Mouse (Mus musculus) layer of hippocampus, adult 9-11 months (tissue): ENCODE measurements at regions not wholly inside any gene's neighbourhood (a gene's known extent, or its start where the extent isn't known, plus 50 kb on each side); places are given as distances from the start of the nearest gene placed in this dataset.
"Not testable (repeated sequence)": the region's sequence is repeated elsewhere in the genome, so short reads cannot be mapped to it uniquely, and the experiment has no call there.

Experiments
- DNase-seq: peaks from one replicate; pipeline ENCODE4 v3.0.0; 2022

DNA sequence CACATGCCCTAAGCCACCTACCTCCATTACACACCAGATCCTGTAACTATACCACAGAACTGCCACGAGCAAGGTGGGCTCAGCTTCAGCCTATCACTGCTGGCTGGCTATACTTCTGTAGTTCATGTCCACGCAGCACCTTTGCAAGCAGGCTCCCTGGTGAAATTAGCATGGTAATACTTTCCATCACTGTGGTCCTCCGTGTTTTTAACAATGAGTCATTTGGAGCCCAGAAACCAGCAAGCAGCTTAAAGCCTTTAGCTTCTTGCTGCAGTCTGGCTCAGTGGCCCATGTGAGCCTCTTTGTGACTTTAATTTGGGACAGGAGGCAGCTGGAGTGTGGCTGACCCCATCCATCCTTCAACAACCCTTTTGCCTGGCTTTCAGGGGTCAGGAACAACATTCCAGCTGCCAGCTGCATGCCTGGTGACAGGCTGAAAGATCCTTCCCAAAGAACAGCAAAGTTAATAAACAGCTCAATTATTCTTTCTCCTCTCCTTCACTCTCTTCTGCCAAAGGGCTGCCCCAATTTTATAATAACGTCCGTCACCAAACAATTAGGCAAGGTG, 122.1 kb upstream of the Intu start:
- no peak for DNase-seq

DNA sequence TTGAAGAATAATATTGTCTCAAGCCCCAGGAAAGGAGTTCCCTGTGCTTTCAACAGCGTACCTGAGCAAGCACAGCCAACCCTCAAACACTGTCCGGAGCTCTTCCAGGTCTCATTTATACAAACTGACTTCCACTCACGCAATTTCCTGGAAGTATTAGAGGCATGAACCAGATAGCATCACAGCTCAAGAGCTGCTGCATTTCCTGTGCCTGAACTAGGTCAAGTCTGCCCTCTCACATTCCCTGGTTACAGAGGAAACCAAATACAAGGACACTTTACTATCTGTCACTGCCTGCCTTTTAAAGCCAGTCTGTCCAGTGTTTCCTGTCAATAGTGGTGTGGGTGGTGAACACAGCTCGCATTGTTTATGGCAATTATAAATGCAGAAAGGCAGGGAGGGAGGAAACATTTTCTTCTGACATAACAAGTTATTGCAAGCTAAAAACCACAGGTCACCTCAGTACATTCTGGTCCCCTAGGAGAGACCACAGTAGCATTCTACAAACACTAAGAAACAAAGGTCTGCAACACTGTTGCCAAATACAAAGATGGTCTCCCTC, 120.3 kb upstream of the Intu start:
- DNase-seq, result no peak

DNA sequence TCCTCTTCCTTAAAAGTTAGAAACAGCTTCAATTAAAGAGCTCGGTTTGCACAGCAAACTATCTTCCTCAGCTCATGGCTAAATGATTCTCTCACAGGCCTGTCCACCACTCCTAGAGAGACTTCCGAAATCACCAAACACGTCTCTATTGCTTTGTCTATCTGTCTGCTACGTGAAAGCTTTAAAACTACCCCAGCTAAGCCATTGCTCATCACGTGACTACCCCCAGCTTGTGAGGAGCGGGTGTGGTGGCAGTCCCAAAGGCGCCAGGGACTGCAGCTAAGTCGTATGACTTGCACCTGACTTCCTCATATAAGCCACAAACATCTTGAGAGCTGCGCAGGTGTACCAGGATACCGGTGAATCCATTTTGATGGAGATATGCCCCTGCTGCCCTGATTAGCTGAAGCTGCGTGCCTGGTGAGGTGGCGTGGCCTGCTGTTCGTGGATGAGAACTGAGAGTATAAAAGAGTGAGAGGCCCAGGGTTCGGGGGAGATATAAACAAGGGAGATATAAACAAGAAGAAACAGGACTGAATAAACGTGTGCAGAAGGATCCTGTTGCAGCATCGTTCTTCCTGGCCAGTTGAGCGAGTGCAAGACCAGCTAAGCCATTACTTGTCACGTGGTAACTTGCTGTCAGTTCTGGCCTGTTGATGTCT, 105.8 kb upstream of the Intu start:
- DNase-seq, result not testable (repeated sequence)

- DNase-seq, result no peak
Measured at GRCm38 (mm10) chr3:40426070-40426469, 105.0 kb upstream of the Intu start.

- no peak for DNase-seq
Measured at GRCm38 (mm10) chr3:40428021-40428420, 103.1 kb upstream of the Intu start.

- no peak for DNase-seq
Measured at GRCm38 (mm10) chr3:40438251-40438650, 92.8 kb upstream of the Intu start.

- DNase-seq, result no peak
Measured at GRCm38 (mm10) chr3:40441092-40442036, 89.7 kb upstream of the Intu start.

- DNase-seq, result peak; percentile 17
Measured at GRCm38 (mm10) chr3:40443788-40444595, 87.1 kb upstream of the Intu start.

DNA sequence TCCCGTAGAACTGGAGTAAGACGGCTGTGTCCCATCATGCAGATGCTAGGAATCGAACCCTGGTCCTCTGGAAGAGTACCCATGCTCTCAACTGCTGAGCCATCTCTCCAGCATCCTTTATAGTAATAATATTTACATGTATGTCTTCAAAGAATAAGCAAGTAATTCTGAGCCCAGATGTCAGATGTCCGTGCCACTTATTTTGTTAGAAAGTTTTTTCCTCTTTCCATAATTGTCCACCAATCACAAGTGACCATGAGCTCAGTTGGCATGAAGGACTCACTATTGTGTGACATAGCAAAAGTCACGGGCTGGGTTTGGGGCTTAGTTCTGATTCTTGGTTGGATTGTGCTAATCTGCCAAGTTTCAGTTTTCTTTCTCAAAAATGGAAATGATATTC, 78.1 kb upstream of the Intu start:
- no peak for DNase-seq

- no peak for DNase-seq
Measured at GRCm38 (mm10) chr3:40453552-40453951, 77.5 kb upstream of the Intu start.

DNA sequence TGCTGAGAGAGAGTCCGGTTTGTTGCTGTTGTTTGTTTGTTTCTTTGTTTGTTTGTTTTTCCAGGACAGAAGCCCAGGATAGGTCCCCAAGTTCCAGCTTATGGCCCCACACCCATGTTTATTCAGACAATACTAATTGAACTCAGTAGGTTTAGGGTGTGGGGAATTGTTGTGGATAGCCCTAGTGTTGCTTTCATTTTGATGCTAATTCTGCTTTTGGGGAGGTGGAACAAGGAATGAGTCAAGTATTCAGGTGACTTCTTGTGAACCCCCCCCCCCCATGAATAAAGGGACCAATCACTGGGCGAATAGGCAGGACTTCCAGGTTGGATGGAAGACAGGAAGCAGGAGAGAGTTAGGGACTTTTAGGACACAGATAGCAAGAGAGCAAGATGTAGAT, 75.0 kb upstream of the Intu start:
- DNase-seq, result no peak

DNA sequence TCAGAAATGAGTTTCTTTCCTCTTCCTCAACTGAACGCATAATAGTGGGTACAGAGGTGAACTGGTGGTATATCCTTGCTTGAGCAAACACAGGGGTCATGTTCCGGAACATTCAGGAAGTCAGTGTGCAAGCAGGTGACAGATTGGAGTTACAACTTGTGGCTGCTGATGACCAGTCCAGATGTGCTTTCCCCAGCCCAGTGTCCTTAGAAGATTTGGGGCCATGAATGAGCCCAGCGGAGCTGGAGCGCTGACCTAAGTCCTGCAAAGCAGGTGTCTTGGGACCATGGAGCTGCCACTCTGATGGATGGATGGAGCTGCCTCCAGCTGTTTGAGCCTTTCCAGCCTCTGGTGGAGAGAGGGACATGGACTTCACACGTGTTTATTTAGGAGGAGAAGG, 72.6 kb upstream of the Intu start:
- no peak for DNase-seq

DNA sequence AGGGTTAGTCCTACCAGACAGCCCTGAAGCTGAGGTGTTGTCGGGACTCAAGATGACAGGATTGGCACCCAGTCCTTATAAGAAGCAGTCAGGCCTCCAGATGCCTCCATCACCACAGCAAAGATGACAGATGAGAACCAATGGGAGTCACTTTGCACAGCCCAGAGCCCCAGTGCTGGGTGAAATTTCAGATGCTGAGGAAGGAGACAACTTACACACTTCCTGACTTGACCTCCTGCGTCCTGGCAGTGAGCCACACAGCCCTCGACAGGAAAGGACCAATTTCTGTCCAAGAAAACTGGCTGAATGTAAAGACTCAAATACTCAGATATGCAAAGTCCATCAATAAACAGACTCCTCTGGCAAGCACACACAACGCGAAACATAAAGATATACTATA, 67.6 kb upstream of the Intu start:
- no peak for DNase-seq

DNA sequence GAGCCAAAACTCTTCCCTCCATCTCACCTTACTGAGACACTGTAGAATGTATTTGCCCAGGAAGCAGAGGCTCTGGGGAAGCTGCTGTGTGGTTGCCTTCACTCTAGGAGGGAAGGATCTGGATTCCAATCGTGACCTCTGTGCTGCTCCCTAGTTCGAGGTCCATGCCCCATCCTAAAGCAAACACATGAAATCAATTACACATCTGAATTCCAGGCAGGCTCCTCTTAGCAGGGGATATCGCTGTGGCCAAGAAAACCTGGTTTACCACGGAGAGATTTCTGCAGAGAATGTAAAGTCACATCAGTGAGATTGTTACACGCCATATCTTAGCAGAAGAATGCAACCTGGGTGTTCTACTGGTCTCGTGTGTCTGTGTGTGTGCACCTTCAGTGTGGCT, 61.0 kb upstream of the Intu start:
- DNase-seq, result no peak

DNA sequence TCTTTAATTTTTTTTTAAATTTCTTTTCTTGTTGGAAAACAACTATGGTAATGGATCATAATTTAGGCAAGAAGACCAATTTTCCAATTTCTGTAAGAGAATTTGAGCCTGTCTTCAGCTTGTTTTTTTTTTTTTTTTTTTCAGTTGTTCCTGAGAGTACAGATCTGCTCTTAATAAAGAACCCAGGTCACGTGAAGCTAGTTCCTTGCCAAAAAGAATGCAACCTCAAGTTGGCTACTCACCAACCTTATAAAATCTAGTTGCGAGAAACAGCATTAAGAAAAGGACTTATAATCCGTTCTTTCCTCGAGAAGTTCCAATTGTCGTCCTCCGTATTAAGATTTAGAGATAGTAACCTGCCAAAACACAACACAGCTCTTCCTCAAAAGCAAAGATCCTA, 58.3 kb upstream of the Intu start:
- no peak for DNase-seq

- DNase-seq, result no peak
Measured at GRCm38 (mm10) chr3:40480258-40480951, 50.7 kb upstream of the Intu start.
